Mouse (Mus musculus): ENCODE measurements around the gene Zbtb7b.
"Not testable (repeated sequence)": the region's sequence is repeated elsewhere in the genome, so short reads cannot be mapped to it uniquely, and the experiment has no call there.

The Zbtb7b gene

GRCm38 (mm10) chr3:89394006-89394893, at the start of gene Zbtb7b:
Zbtb7b (minus strand) TSS chr3:89394776.
- peak in 1 of 2 experiments; percentile 48 for DNase-seq (ENCODE audit: low spot score in 2 of 2)

GRCm38 (mm10) chr3:89440691-89441090, 46.1 kb upstream of the Zbtb7b start:
- DNase-seq (ENCODE audit: low spot score in 2 of 2): no peak

GRCm38 (mm10) chr3:89437269-89437668, 42.7 kb upstream of the Zbtb7b start:
- no peak for DNase-seq (ENCODE audit: low spot score in 2 of 2)

- no peak for DNase-seq (ENCODE audit: low spot score in 2 of 2)
Measured at GRCm38 (mm10) chr3:89436176-89437113, 41.9 kb upstream of the Zbtb7b start, which contains the start of gene Pbxip1. Pbxip1 (plus strand) TSS chr3:89436706.

- no peak for DNase-seq (ENCODE audit: low spot score in 2 of 2)
Measured at GRCm38 (mm10) chr3:89435041-89435440, 40.5 kb upstream of the Zbtb7b start.

GRCm38 (mm10) chr3:89434532-89434931, 40.0 kb upstream of the Zbtb7b start:
- no peak for DNase-seq (ENCODE audit: low spot score in 2 of 2)

GRCm38 (mm10) chr3:89432606-89433005, 38.0 kb upstream of the Zbtb7b start:
- DNase-seq (ENCODE audit: low spot score in 2 of 2): no peak

- peak; percentile 92 to 93 for DNase-seq (ENCODE audit: low spot score in 2 of 2)
Measured at GRCm38 (mm10) chr3:89430171-89431159, 35.9 kb upstream of the Zbtb7b start, which contains the start of gene Pygo2. Pygo2 (plus strand) TSS chr3:89430214.

- DNase-seq (ENCODE audit: low spot score in 2 of 2): not testable (repeated sequence)
Measured at GRCm38 (mm10) chr3:89429021-89429420, 34.4 kb upstream of the Zbtb7b start.

GRCm38 (mm10) chr3:89425876-89426275, 31.3 kb upstream of the Zbtb7b start:
- no peak for DNase-seq (ENCODE audit: low spot score in 2 of 2)

GRCm38 (mm10) chr3:89425141-89425525, 30.6 kb upstream of the Zbtb7b start:
- DNase-seq (ENCODE audit: low spot score in 2 of 2): no peak

GRCm38 (mm10) chr3:89424416-89425140, 30.0 kb upstream of the Zbtb7b start:
- DNase-seq (ENCODE audit: low spot score in 2 of 2): no peak

- DNase-seq (ENCODE audit: low spot score in 2 of 2): no peak
Measured at GRCm38 (mm10) chr3:89422556-89423205, 28.1 kb upstream of the Zbtb7b start.

GRCm38 (mm10) chr3:89421810-89422473, 27.4 kb upstream of the Zbtb7b start:
- no peak for DNase-seq (ENCODE audit: low spot score in 2 of 2)

GRCm38 (mm10) chr3:89421002-89421774, 26.6 kb upstream of the Zbtb7b start:
- DNase-seq (ENCODE audit: low spot score in 2 of 2): peak; percentile 54 to 55

- DNase-seq (ENCODE audit: low spot score in 2 of 2): no peak
Measured at GRCm38 (mm10) chr3:89420421-89420820, 25.8 kb upstream of the Zbtb7b start.

GRCm38 (mm10) chr3:89419981-89420380, 25.4 kb upstream of the Zbtb7b start:
- DNase-seq (ENCODE audit: low spot score in 2 of 2): no peak

- no peak for DNase-seq (ENCODE audit: low spot score in 2 of 2)
Measured at GRCm38 (mm10) chr3:89419571-89419970, 25.0 kb upstream of the Zbtb7b start.

Measured in frontal cortex, postnatal 14 days (tissue).